Mouse (Mus musculus): ENCODE measurements around the gene 9530003J23Rik. TPM values are rescaled to one million over a fixed set of nuclear protein-coding genes. Genes with fewer than 3 reads are reported as not detected.

9530003J23Rik gene
- polyA plus RNA-seq, 2 experiments = not detected

GRCm38 (mm10) chr10:117224102-117224990 is 14.2 kb downstream of the 9530003J23Rik start, which contains the start of gene Yeats4:
TSS of gene Yeats4 (minus strand) at chr10:117224507.
- ATAC-seq (ENCODE audit: low FRiP score, low read depth) = peak; percentile 95
- no peaks in the 10 kb centered on the region for H3K9me3 ChIP-seq (ENCODE audit: control insufficient read depth, low read length)
- 1% methylated on average over 55 of the region's 63 CpGs for WGBS

GRCm38 (mm10) chr10:117223758-117224101 is 14.8 kb downstream of the 9530003J23Rik start:
- H3K27me3 ChIP-seq (ENCODE audit: control insufficient read depth, insufficient read depth, low read length) = no peaks in the 10 kb centered on the region
- ATAC-seq (ENCODE audit: low FRiP score, low read depth) (no peak), DNase-seq (ENCODE audit: low spot score) (no peak)
- H3K4me2 ChIP-seq (replicated peaks; ENCODE audit: low read depth, low read length, severe bottlenecking) = peak overlapping the region; percentile 89
- peak overlapping the region; percentile 84 for H3K4me3 ChIP-seq (replicated peaks; ENCODE audit: low read length)
- peak overlapping the region; percentile 93; the same call in 1 of the 2 replicates for H3K27ac ChIP-seq (replicated peaks; ENCODE audit: low read depth, low read length)
- no peaks in the 10 kb centered on the region for H3K9me3 ChIP-seq (ENCODE audit: control insufficient read depth, low read length)
- H3K4me1 ChIP-seq (ENCODE audit: control insufficient read depth, insufficient read depth, low read length) = peaks cover 12% of the 10 kb centered on the region
- no peak for TF ChIP-seq POLR2A (IDR thresholded peaks at IDR 0.05; ENCODE audit: borderline replicate concordance, extremely low read depth, insufficient read depth, insufficient read length)
- peak overlapping the region; percentile 95 for H3K9ac ChIP-seq (ENCODE audit: low read depth, low read length, severe bottlenecking)
- WGBS = under 1% methylated on average over 9 of the region's 9 CpGs
- H3K36me3 ChIP-seq (ENCODE audit: control insufficient read depth, insufficient read depth, low read length) = peaks cover 38% of the 10 kb centered on the region

More at GRCm38 (mm10) chr10:117224102-117224990, 14.2 kb downstream of the 9530003J23Rik start, which contains the start of gene Yeats4:
- Histone ChIP-seq H3K9ac (ENCODE audit: low read depth, low read length, severe bottlenecking) (peak within 1 kb of the TSS; percentile 95), H3K27ac (replicated peaks; ENCODE audit: low read depth, low read length) (peak within 1 kb of the TSS; percentile 93), H3K36me3 (ENCODE audit: control insufficient read depth, insufficient read depth, low read length) (peaks cover 36% of the 10 kb centered on the region), H3K4me3 (replicated peaks; ENCODE audit: low read length) (peak within 1 kb of the TSS; percentile 84), H3K4me1 (ENCODE audit: control insufficient read depth, insufficient read depth, low read length) (peaks cover 12% of the 10 kb centered on the region), H3K27me3 (ENCODE audit: control insufficient read depth, insufficient read depth, low read length) (no peaks in the 10 kb centered on the region), H3K4me2 (replicated peaks; ENCODE audit: low read depth, low read length, severe bottlenecking) (peak within 1 kb of the TSS; percentile 89)
- peak; percentile 81 for TF ChIP-seq POLR2A (IDR thresholded peaks at IDR 0.05; ENCODE audit: borderline replicate concordance, extremely low read depth, insufficient read depth, insufficient read length)
- DNase-seq (ENCODE audit: low spot score) = peak; percentile 91

GRCm38 (mm10) chr10:117222821-117223220 is 15.7 kb downstream of the 9530003J23Rik start:
- H3K4me3 ChIP-seq (replicated peaks; ENCODE audit: low read length) = no peak overlapping the region
- DNase-seq (ENCODE audit: low spot score) (no peak), ATAC-seq (ENCODE audit: low FRiP score, low read depth) (no peak)
- no peaks in the 10 kb centered on the region for H3K27me3 ChIP-seq (ENCODE audit: control insufficient read depth, insufficient read depth, low read length)
- peaks cover 46% of the 10 kb centered on the region for H3K36me3 ChIP-seq (ENCODE audit: control insufficient read depth, insufficient read depth, low read length)
- no peak for TF ChIP-seq POLR2A (IDR thresholded peaks at IDR 0.05; ENCODE audit: borderline replicate concordance, extremely low read depth, insufficient read depth, insufficient read length)
- no peaks in the 10 kb centered on the region for H3K9me3 ChIP-seq (ENCODE audit: control insufficient read depth, low read length)
- no peak overlapping the region for H3K9ac ChIP-seq (ENCODE audit: low read depth, low read length, severe bottlenecking)
- H3K4me2 ChIP-seq (replicated peaks; ENCODE audit: low read depth, low read length, severe bottlenecking) = 0 out of 2 replicates have a peak overlapping the region, but pooled peaks have one; percentile 89
- peaks cover 12% of the 10 kb centered on the region for H3K4me1 ChIP-seq (ENCODE audit: control insufficient read depth, insufficient read depth, low read length)
- no peak overlapping the region for H3K27ac ChIP-seq (replicated peaks; ENCODE audit: low read depth, low read length)
- WGBS = 62% methylated on average over 3 of the region's 3 CpGs

- no peak overlapping the region for H3K4me3 ChIP-seq (replicated peaks; ENCODE audit: low read length)
- peaks cover 5% of the 10 kb centered on the region; the same call in 1 of the 2 replicates for H3K4me1 ChIP-seq (ENCODE audit: control insufficient read depth, insufficient read depth, low read length)
- ATAC-seq (ENCODE audit: low FRiP score, low read depth) (no peak), DNase-seq (ENCODE audit: low spot score) (no peak)
- H3K36me3 ChIP-seq (ENCODE audit: control insufficient read depth, insufficient read depth, low read length) = peaks cover 84% of the 10 kb centered on the region
- no peaks in the 10 kb centered on the region for H3K27me3 ChIP-seq (ENCODE audit: control insufficient read depth, insufficient read depth, low read length)
- WGBS = over 99% methylated on average over 8 of the region's 8 CpGs
- H3K4me2 ChIP-seq (replicated peaks; ENCODE audit: low read depth, low read length, severe bottlenecking) = no peak overlapping the region
- no peak for TF ChIP-seq POLR2A (IDR thresholded peaks at IDR 0.05; ENCODE audit: borderline replicate concordance, extremely low read depth, insufficient read depth, insufficient read length)
- no peak overlapping the region for H3K9ac ChIP-seq (ENCODE audit: low read depth, low read length, severe bottlenecking)
- no peak overlapping the region for H3K27ac ChIP-seq (replicated peaks; ENCODE audit: low read depth, low read length)
- H3K9me3 ChIP-seq (ENCODE audit: control insufficient read depth, low read length) = no peaks in the 10 kb centered on the region
These were observed 20.2 kb downstream of the 9530003J23Rik start for GRCm38 (mm10) chr10:117218351-117218750.

GRCm38 (mm10) chr10:117217246-117217840 is 21.2 kb downstream of the 9530003J23Rik start:
- no peak for TF ChIP-seq POLR2A (IDR thresholded peaks at IDR 0.05; ENCODE audit: borderline replicate concordance, extremely low read depth, insufficient read depth, insufficient read length)
- no peak overlapping the region for H3K4me2 ChIP-seq (replicated peaks; ENCODE audit: low read depth, low read length, severe bottlenecking)
- H3K4me1 ChIP-seq (ENCODE audit: control insufficient read depth, insufficient read depth, low read length) = no peaks in the 10 kb centered on the region
- H3K27me3 ChIP-seq (ENCODE audit: control insufficient read depth, insufficient read depth, low read length) = no peaks in the 10 kb centered on the region
- H3K27ac ChIP-seq (replicated peaks; ENCODE audit: low read depth, low read length) = no peak overlapping the region
- H3K9ac ChIP-seq (ENCODE audit: low read depth, low read length, severe bottlenecking) = no peak overlapping the region
- WGBS = 84% methylated on average over 20 of the region's 20 CpGs
- peaks cover 81% of the 10 kb centered on the region for H3K36me3 ChIP-seq (ENCODE audit: control insufficient read depth, insufficient read depth, low read length)
- H3K9me3 ChIP-seq (ENCODE audit: control insufficient read depth, low read length) = no peaks in the 10 kb centered on the region
- no peak for DNase-seq (ENCODE audit: low spot score)
- no peak for ATAC-seq (ENCODE audit: low FRiP score, low read depth)
- no peak overlapping the region for H3K4me3 ChIP-seq (replicated peaks; ENCODE audit: low read length)

All from limb, embryonic 14.5 days (tissue).